Mouse (Mus musculus) heart, embryonic 11.5 days (tissue): ENCODE data around the gene Lig4. TPM values are rescaled to one million over a fixed set of nuclear protein-coding genes. Genes with fewer than 3 reads are reported as not detected.

ENCODE experiments used
- ATAC-seq: fragments of 200-750 bp; cut with Nextera tagmentation; replicated peaks from 2 replicates; pipeline ENCODE4 v1.8.0; 2017; ENCODE audit warnings: moderate library complexity; ENCODE audit not compliant: insufficient number of reproducible peaks, low FRiP score, low TSS enrichment
- H3K27ac ChIP-seq: fragments of 300-500 bp; sonication (generic); 2 replicates; pipeline ENCODE4 v1.5.1; 2014; ENCODE audit warnings: mild to moderate bottlenecking, low read depth, low read length
- H3K27me3 ChIP-seq: fragments of 300-500 bp; sonication (generic); 2 replicates; pipeline ENCODE4 v1.6.1; 2014; ENCODE audit warnings: mild to moderate bottlenecking, low read length, mixed read lengths; ENCODE audit not compliant: control insufficient read depth, insufficient read depth
- H3K36me3 ChIP-seq: fragments of 300-500 bp; sonication (generic); 2 replicates; pipeline ENCODE4 v1.6.1; 2014; ENCODE audit warnings: mild to moderate bottlenecking, low read length, moderate library complexity, mixed read lengths; ENCODE audit not compliant: control insufficient read depth, insufficient read depth
- H3K4me1 ChIP-seq: fragments of 300-500 bp; sonication (generic); 2 replicates; pipeline ENCODE4 v1.6.1; 2014; ENCODE audit warnings: low read length; ENCODE audit not compliant: control insufficient read depth, insufficient read depth
- H3K4me2 ChIP-seq: fragments of 300-500 bp; sonication (generic); 2 replicates; pipeline ENCODE4 v1.6.1; 2014; ENCODE audit warnings: mild to moderate bottlenecking, moderate library complexity
- H3K4me3 ChIP-seq: fragments of 300-500 bp; sonication (generic); 2 replicates; pipeline ENCODE4 v1.5.1; 2014; ENCODE audit warnings: low read depth, low read length
- H3K9ac ChIP-seq: fragments of 300-500 bp; sonication (generic); 2 replicates; pipeline ENCODE4 v1.6.1; 2014; ENCODE audit warnings: mild to moderate bottlenecking, low read depth, low read length, moderate library complexity
- H3K9me3 ChIP-seq: fragments of 300-500 bp; sonication (generic); replicated peaks from 2 replicates; pipeline ENCODE4 v1.6.1; 2016; ENCODE audit warnings: low read length; ENCODE audit not compliant: control insufficient read depth
- whole genome bisulfite sequencing: fragments of 180-500 bp; shearing (Covaris S2); extraction: QIAGEN DNeasy Blood & Tissue Kit; methylation state at CpG from one replicate; pipeline ENCODE4 v1.1.7; 2014; ENCODE audit not compliant: insufficient replicate concordance; 5-methylcytosine and 5-hydroxymethylcytosine counted together
- polyA plus RNA-seq: library from polyadenylated mRNA; unstranded; fragments of >200 nt; fragmentation: Nextera tagmentation; extraction: Ambion mirVana; gene quantifications from 2 replicates; pipeline ENCODE4 v1.2.1, GENCODE M21; 2014

Lig4 gene
- polyA plus RNA-seq, 1 experiment from 2014 or later: 5.4 TPM

- H3K36me3 ChIP-seq: no peaks in the 10 kb centered on the region
- no peak for ATAC-seq
- 56% methylated on average over 10 of the region's 10 CpGs for WGBS
These were observed 28.2 kb downstream of the Lig4 start for GRCm38 (mm10) chr8:9949134-9949890.

GRCm38 (mm10) chr8:9935574-9935973 is 41.9 kb downstream of the Lig4 start:
- no peak overlapping the region for H3K4me2 ChIP-seq
- 59% methylated on average over 7 of the region's 7 CpGs for WGBS
- ATAC-seq: no peak

More at GRCm38 (mm10) chr8:9949134-9949890, 28.2 kb downstream of the Lig4 start:
- Histone ChIP-seq H3K4me3 (no peak overlapping the region), H3K27me3 (no peaks in the 10 kb centered on the region), H3K9ac (no peak overlapping the region), H3K27ac (no peak overlapping the region), H3K9me3 (no peaks in the 10 kb centered on the region), H3K4me2 (no peak overlapping the region), H3K4me1 (no peaks in the 10 kb centered on the region)

GRCm38 (mm10) chr8:9934891-9935565 is 42.5 kb downstream of the Lig4 start:
- no peak for ATAC-seq

More at GRCm38 (mm10) chr8:9935574-9935973, 41.9 kb downstream of the Lig4 start:
- no peak overlapping the region for H3K4me3 ChIP-seq
- H3K4me1 ChIP-seq: no peaks in the 10 kb centered on the region
- H3K27ac ChIP-seq: no peak overlapping the region
- no peaks in the 10 kb centered on the region for H3K36me3 ChIP-seq
- no peaks in the 10 kb centered on the region for H3K27me3 ChIP-seq
- H3K9me3 ChIP-seq: no peaks in the 10 kb centered on the region
- no peak overlapping the region for H3K9ac ChIP-seq

GRCm38 (mm10) chr8:9932711-9933110 is 44.8 kb downstream of the Lig4 start:
- no peak for ATAC-seq

More at GRCm38 (mm10) chr8:9934891-9935565, 42.5 kb downstream of the Lig4 start:
- Histone ChIP-seq H3K27ac (no peak overlapping the region), H3K27me3 (no peaks in the 10 kb centered on the region), H3K9ac (no peak overlapping the region), H3K4me3 (no peak overlapping the region), H3K4me2 (no peak overlapping the region), H3K36me3 (no peaks in the 10 kb centered on the region), H3K9me3 (no peaks in the 10 kb centered on the region), H3K4me1 (no peaks in the 10 kb centered on the region)
- 34% methylated on average over 10 of the region's 10 CpGs for WGBS

GRCm38 (mm10) chr8:9929746-9930445 is 47.6 kb downstream of the Lig4 start:
- 74% methylated on average over 14 of the region's 14 CpGs for WGBS
- ATAC-seq: no peak

More at GRCm38 (mm10) chr8:9932711-9933110, 44.8 kb downstream of the Lig4 start:
- H3K4me3 ChIP-seq: no peak overlapping the region
- H3K9me3 ChIP-seq: no peaks in the 10 kb centered on the region
- no peaks in the 10 kb centered on the region for H3K27me3 ChIP-seq
- no peak overlapping the region for H3K4me2 ChIP-seq
- H3K36me3 ChIP-seq: no peaks in the 10 kb centered on the region
- H3K4me1 ChIP-seq: no peaks in the 10 kb centered on the region
- no peak overlapping the region for H3K27ac ChIP-seq
- no peak overlapping the region for H3K9ac ChIP-seq

More at GRCm38 (mm10) chr8:9929746-9930445, 47.6 kb downstream of the Lig4 start:
- Histone ChIP-seq H3K4me2 (no peak overlapping the region), H3K27me3 (no peaks in the 10 kb centered on the region), H3K36me3 (no peaks in the 10 kb centered on the region), H3K4me1 (no peaks in the 10 kb centered on the region), H3K4me3 (no peak overlapping the region), H3K9me3 (no peaks in the 10 kb centered on the region), H3K9ac (no peak overlapping the region), H3K27ac (no peak overlapping the region)

Other genes starting within 250 kb of the Lig4 start
- 0.49 and 0.59 TPM in 2 replicates for gene Fam155a, start 206.5 kb downstream of the Lig4 start, polyA plus RNA-seq
- not detected in 2 replicates for gene Gm10217, start 113.4 kb downstream of the Lig4 start, polyA plus RNA-seq
- gene Abhd13, start within 50 bp of the Lig4 start, polyA plus RNA-seq: 13.9 and 17.2 TPM in 2 replicates
- 0.40 TPM in 1 of 2 replicates, not detected in the other for gene Tnfsf13b, start 28.8 kb upstream of the Lig4 start, polyA plus RNA-seq
- 2.1 and 2.5 TPM in 2 replicates for gene Myo16, start 176.2 kb upstream of the Lig4 start, polyA plus RNA-seq